Mouse (Mus musculus) neural tube, embryonic 12.5 days (tissue): Measurements from ENCODE around the gene Vps13d. TPM values are rescaled to one million over a fixed set of nuclear protein-coding genes. Genes with fewer than 3 reads are reported as not detected.

Experiments
- ATAC-seq: fragments of 200-750 bp; cut with Nextera tagmentation; 2 replicates; pipeline ENCODE4 v1.8.0; 2017; ENCODE audit warnings: low read depth, mild to moderate bottlenecking, moderate TSS enrichment, moderate library complexity; ENCODE audit not compliant: low FRiP score
- H3K27ac ChIP-seq: fragments of 300-500 bp; sonication (generic); 2 replicates; pipeline ENCODE4 v1.5.1; 2016
- H3K27me3 ChIP-seq: fragments of 300-500 bp; sonication (generic); replicated peaks from 2 replicates; pipeline ENCODE4 v1.6.1; 2016; ENCODE audit warnings: mild to moderate bottlenecking
- H3K36me3 ChIP-seq: fragments of 300-500 bp; sonication (generic); 2 replicates; pipeline ENCODE4 v1.6.1; 2016; ENCODE audit warnings: mild to moderate bottlenecking
- H3K4me1 ChIP-seq: fragments of 300-500 bp; sonication (generic); 2 replicates; pipeline ENCODE4 v1.6.1; 2016
- H3K4me2 ChIP-seq: fragments of 300-500 bp; sonication (generic); replicated peaks from 2 replicates; pipeline ENCODE4 v1.6.1; 2016; ENCODE audit warnings: mild to moderate bottlenecking
- H3K4me3 ChIP-seq: fragments of 300-500 bp; sonication (generic); 2 replicates; pipeline ENCODE4 v1.5.1; 2016
- H3K9ac ChIP-seq: fragments of 300-500 bp; sonication (generic); 2 replicates; pipeline ENCODE4 v1.6.1; 2016; ENCODE audit warnings: mild to moderate bottlenecking
- H3K9me3 ChIP-seq: fragments of 300-500 bp; sonication (generic); 2 replicates; pipeline ENCODE4 v1.6.1; 2016; ENCODE audit warnings: mild to moderate bottlenecking
- WGBS: fragments of 180-500 bp; shearing (Covaris S2); methylation state at CpG from one replicate; pipeline ENCODE4 v1.1.7; 2016; 5-methylcytosine and 5-hydroxymethylcytosine counted together
- polyA plus RNA-seq: library from polyadenylated mRNA; unstranded; fragments of >200 nt; fragmentation: Nextera tagmentation; extraction: Ambion mirVana; gene quantifications from 2 replicates; pipeline ENCODE4 v1.2.1, GENCODE M21; 2016

The Vps13d gene
- polyA plus RNA-seq, 1 experiment from 2014 or later: 9.3 TPM

GRCm38 (mm10) chr4:144950327-144950711, 244.5 kb downstream of the Vps13d start:
- H3K36me3 ChIP-seq: no peaks in the 10 kb centered on the region
- no peak overlapping the region for H3K4me2 ChIP-seq
- no peaks in the 10 kb centered on the region for H3K9me3 ChIP-seq
- no peak for ATAC-seq
- H3K9ac ChIP-seq: no peak overlapping the region
- peak overlapping the region; percentile 21; the same call in 1 of the 2 replicates for H3K27ac ChIP-seq
- H3K27me3 ChIP-seq: no peaks in the 10 kb centered on the region
- peaks cover 21% of the 10 kb centered on the region for H3K4me1 ChIP-seq
- WGBS: 56% methylated on average over 3 of the region's 3 CpGs
- H3K4me3 ChIP-seq: no peak overlapping the region

- H3K27ac ChIP-seq: peak overlapping the region; percentile 21; the same call in 1 of the 2 replicates
- no peaks in the 10 kb centered on the region for H3K9me3 ChIP-seq
- H3K36me3 ChIP-seq: no peaks in the 10 kb centered on the region
- no peak overlapping the region for H3K4me3 ChIP-seq
- peak overlapping the region; percentile 14; the same call in 1 of the 2 replicates for H3K9ac ChIP-seq
- H3K4me2 ChIP-seq: 0 out of 2 replicates have a peak overlapping the region, but pooled peaks have one; percentile 4
- 9% methylated on average over 9 of the region's 9 CpGs for WGBS
- ATAC-seq: peak; percentile 82
- H3K4me1 ChIP-seq: peaks cover 21% of the 10 kb centered on the region
- H3K27me3 ChIP-seq: no peaks in the 10 kb centered on the region
These were observed 245.1 kb downstream of the Vps13d start for GRCm38 (mm10) chr4:144949441-144950326.

DNA sequence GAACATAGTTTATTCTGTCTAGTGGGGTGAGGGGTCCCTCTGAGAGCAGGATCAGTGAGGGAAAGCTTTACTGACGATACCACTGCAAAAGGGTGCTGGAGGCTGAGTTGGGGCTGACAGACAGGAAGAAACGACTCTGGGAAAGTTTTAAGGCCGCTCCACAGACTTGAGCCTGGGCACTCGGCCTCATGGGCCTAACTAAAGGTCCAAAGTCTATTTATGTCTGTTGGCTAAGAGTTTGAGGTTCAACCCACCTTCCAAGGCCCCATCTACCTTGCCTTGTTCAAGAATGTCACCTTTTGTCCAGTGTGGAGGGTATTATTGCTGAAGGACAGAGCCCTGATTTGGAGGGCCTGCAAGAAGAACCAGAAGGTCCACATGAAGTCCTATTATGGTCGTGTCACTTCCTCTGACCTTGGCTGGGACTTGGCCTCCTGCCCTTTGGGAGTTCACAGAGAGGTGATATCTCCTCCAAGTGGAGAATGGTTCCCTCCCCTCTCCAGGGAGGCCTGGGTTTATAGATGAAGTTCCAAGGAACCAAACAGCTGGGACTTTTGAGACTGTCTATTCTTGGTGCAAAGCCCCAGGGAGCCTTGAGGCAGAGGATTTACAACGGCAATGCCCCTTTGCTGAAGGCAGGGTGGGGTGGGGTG, 246.9 kb downstream of the Vps13d start:
- ATAC-seq: no peak
- Histone ChIP-seq H3K27ac (no peak overlapping the region), H3K9ac (no peak overlapping the region), H3K4me2 (no peak overlapping the region), H3K4me1 (peaks cover 21% of the 10 kb centered on the region), H3K9me3 (no peaks in the 10 kb centered on the region), H3K27me3 (no peaks in the 10 kb centered on the region), H3K36me3 (no peaks in the 10 kb centered on the region), H3K4me3 (no peak overlapping the region)
- WGBS: 60% methylated on average over 6 of the region's 6 CpGs

DNA sequence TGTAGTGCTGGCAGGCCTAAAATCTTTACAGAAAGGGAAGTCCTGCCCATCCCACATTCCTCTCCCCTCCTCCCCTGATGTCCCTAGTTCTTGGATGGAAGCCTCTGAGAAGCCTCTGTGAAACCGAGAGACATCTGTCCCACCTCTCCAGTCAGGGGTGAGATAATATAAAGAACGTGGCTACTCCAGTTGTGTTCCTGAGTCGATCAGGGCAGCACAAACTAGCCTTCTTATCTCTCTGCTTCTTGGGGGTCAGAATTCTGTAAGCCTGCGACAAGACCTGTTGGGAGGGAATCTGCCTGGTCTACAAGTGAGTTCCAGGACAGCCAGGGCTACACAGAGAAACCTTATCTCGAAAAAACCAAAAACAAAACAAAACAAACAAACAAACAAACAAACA, 251.5 kb downstream of the Vps13d start:
- Histone ChIP-seq H3K9ac (no peak overlapping the region), H3K9me3 (no peaks in the 10 kb centered on the region), H3K27ac (no peak overlapping the region), H3K4me3 (no peak overlapping the region), H3K4me2 (no peak overlapping the region), H3K4me1 (peaks cover 9% of the 10 kb centered on the region; the same call in 1 of the 2 replicates), H3K27me3 (no peaks in the 10 kb centered on the region), H3K36me3 (no peaks in the 10 kb centered on the region)
- ATAC-seq: no peak
- 89% methylated on average over 5 of the region's 5 CpGs for WGBS

DNA sequence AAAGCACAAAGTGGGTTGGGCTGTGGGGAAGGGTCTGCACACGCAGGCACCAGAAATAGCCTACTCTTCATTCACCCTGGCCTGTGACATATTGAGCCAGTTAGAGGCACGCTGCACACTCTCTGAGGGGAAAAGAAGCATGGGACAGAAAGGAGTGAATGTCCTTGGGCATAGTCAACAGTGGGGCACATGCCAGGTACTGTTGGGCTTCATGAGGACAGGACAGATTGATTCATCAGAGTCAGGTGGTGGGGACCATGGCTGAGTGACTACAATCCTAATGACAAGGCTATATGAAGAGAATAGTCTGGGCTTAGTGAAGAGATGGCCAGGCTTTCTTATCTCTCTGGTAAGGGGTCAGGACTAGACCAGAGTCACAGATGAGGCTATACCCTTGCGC, 252.4 kb downstream of the Vps13d start:
- ATAC-seq: no peak
- WGBS: 94% methylated on average over 3 of the region's 3 CpGs
- Histone ChIP-seq H3K4me1 (0 out of 2 replicates have a peak, but pooled peaks cover 4% of the 10 kb centered on the region), H3K4me2 (no peak overlapping the region), H3K4me3 (no peak overlapping the region), H3K9ac (no peak overlapping the region), H3K9me3 (no peaks in the 10 kb centered on the region), H3K27ac (no peak overlapping the region), H3K27me3 (no peaks in the 10 kb centered on the region), H3K36me3 (no peaks in the 10 kb centered on the region)

GRCm38 (mm10) chr4:144940796-144941462, 253.9 kb downstream of the Vps13d start:
- no peak overlapping the region for H3K9ac ChIP-seq

GRCm38 (mm10) chr4:144939847-144940411, 254.9 kb downstream of the Vps13d start:
- no peak for ATAC-seq
- no peaks in the 10 kb centered on the region for H3K36me3 ChIP-seq
- 70% methylated on average over 4 of the region's 4 CpGs for WGBS

More at GRCm38 (mm10) chr4:144940796-144941462, 253.9 kb downstream of the Vps13d start:
- Histone ChIP-seq H3K4me1 (0 out of 2 replicates have a peak, but pooled peaks cover 4% of the 10 kb centered on the region), H3K4me3 (no peak overlapping the region), H3K4me2 (no peak overlapping the region), H3K27ac (no peak overlapping the region), H3K36me3 (no peaks in the 10 kb centered on the region), H3K9me3 (no peaks in the 10 kb centered on the region), H3K27me3 (no peaks in the 10 kb centered on the region)
- no peak for ATAC-seq
- 66% methylated on average over 13 of the region's 13 CpGs for WGBS

GRCm38 (mm10) chr4:144936563-144937154, 258.1 kb downstream of the Vps13d start:
- WGBS: 95% methylated on average over 3 of the region's 3 CpGs
- no peak for ATAC-seq
- Histone ChIP-seq H3K4me1 (0 out of 2 replicates have a peak, but pooled peaks cover 4% of the 10 kb centered on the region), H3K9ac (no peak overlapping the region), H3K27ac (no peak overlapping the region), H3K4me3 (no peak overlapping the region), H3K27me3 (no peaks in the 10 kb centered on the region), H3K9me3 (no peaks in the 10 kb centered on the region), H3K36me3 (no peaks in the 10 kb centered on the region), H3K4me2 (no peak overlapping the region)

More at GRCm38 (mm10) chr4:144939847-144940411, 254.9 kb downstream of the Vps13d start:
- H3K9ac ChIP-seq: no peak overlapping the region
- H3K4me2 ChIP-seq: no peak overlapping the region
- H3K4me3 ChIP-seq: no peak overlapping the region
- H3K9me3 ChIP-seq: no peaks in the 10 kb centered on the region
- no peak overlapping the region for H3K27ac ChIP-seq
- no peaks in the 10 kb centered on the region for H3K27me3 ChIP-seq
- H3K4me1 ChIP-seq: 0 out of 2 replicates have a peak, but pooled peaks cover 4% of the 10 kb centered on the region

- H3K4me3 ChIP-seq: no peak overlapping the region
- no peaks in the 10 kb centered on the region for H3K4me1 ChIP-seq
- WGBS: 5% methylated on average over 1 of the region's 1 CpGs
- no peak for ATAC-seq
- no peaks in the 10 kb centered on the region for H3K27me3 ChIP-seq
- H3K27ac ChIP-seq: no peak overlapping the region
- no peaks in the 10 kb centered on the region for H3K9me3 ChIP-seq
- H3K36me3 ChIP-seq: no peaks in the 10 kb centered on the region
- H3K9ac ChIP-seq: no peak overlapping the region
- no peak overlapping the region for H3K4me2 ChIP-seq
These were observed 260.3 kb downstream of the Vps13d start for GRCm38 (mm10) chr4:144934501-144934900.

DNA sequence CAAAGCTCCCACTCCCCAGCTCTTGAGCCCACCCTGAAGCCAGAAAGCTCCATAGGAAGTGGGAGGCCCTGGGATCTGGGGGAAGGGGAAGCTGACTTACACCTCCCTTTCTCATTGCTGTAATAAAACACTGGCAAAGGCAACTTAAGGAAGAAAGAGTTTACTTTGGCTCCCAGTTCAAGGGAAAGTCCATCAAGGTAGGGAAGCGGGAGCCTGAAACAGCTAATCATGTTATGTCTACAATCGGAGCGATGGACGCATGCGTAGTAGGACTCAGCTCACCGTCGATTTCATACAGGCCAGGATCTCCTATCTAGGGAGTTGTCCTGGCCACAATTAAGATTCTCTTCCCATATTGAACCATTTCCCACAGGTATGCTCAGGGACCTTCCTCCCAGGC, 263.6 kb downstream of the Vps13d start:
- no peak overlapping the region for H3K4me2 ChIP-seq
- WGBS: 96% methylated on average over 7 of the region's 7 CpGs

GRCm38 (mm10) chr4:144930366-144930765, 264.4 kb downstream of the Vps13d start:
- H3K36me3 ChIP-seq: peaks cover 21% of the 10 kb centered on the region
- no peaks in the 10 kb centered on the region for H3K27me3 ChIP-seq
- 42% methylated on average over 10 of the region's 10 CpGs for WGBS
- no peak overlapping the region for H3K9ac ChIP-seq
- no peak overlapping the region for H3K4me3 ChIP-seq
- no peak overlapping the region for H3K27ac ChIP-seq
- H3K4me2 ChIP-seq: no peak overlapping the region
- ATAC-seq: no peak
- H3K4me1 ChIP-seq: no peaks in the 10 kb centered on the region
- no peaks in the 10 kb centered on the region for H3K9me3 ChIP-seq

More for the DNA sequence above, 263.6 kb downstream of the Vps13d start:
- Histone ChIP-seq H3K27ac (no peak overlapping the region), H3K36me3 (peaks cover 16% of the 10 kb centered on the region), H3K9me3 (no peaks in the 10 kb centered on the region), H3K27me3 (no peaks in the 10 kb centered on the region), H3K4me1 (no peaks in the 10 kb centered on the region), H3K9ac (no peak overlapping the region), H3K4me3 (no peak overlapping the region)
- no peak for ATAC-seq
